Mouse (Mus musculus): ENCODE measurements around the gene Rhbdl2.

The Rhbdl2 gene

DNA sequence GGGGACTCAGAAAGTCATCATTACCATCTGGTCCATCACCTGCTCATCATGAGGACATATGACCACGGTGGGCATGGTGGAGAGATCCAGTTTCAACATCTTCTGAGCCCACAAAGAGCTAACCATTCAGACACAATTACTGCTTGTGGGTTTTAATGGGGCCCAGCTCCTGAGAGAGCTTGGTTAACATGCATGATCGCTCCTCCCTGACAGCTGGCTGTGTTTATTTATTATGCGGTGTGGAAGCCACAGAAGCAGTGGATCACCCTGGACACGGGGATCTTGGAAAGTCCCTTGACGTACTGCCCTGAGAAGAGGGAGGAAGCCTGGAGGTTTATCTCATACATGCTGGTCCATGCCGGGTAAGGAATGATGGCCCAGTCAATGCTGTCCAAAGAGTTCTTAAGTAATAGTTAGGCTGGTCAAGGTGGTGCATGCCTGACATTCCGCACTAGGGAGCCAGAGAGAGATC, 26.4 kb downstream of the Rhbdl2 start:
- DNase-seq (ENCODE audit: low spot score in 2 of 2), result no peak

DNA sequence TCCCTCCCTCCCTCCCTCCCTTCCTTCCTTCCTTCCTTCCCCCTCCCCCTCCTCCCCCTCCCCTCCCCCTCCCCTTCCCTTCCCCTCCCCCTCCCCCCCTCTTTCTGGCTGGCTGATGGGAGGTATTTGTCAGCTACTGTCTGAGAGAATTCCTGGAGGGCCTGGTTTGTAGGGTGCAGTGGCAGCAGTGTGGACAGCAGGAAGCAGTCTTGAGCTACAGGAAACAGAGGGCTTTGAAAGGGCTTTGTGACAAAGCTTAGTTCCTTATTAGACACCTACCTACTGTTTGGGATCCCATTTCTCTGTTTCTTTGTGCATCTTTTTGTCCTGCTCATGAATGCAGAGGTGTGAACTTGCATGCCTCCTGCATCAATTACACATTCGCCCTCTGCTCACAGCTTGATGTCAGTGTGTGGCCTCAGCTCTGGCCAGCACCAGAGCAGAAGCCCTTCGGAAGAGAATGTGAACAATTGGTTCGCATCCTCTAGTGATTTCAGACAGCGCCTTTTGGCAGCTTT, 31.5 kb downstream of the Rhbdl2 start:
- no peak for DNase-seq (ENCODE audit: low spot score in 2 of 2)

DNA sequence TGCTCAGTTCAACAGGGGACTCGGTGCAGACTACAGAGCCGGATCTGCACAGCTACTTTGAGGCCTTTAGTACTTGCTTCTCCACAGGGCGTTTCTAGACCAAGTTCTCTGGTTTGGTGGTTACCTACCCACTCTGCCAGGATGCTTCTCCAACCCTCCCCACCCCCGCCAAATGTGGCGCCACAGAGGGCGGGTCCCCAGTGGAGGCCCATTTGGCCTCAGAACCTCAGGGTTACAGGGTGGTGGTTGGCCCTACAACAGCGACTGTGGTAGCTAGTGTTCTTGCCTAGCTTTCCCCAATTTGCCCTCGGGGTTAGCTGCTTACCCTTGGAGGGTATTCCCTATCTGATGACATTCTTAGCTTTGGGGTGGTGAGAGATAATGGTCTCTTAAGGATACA, 54.5 kb downstream of the Rhbdl2 start:
- no peak for DNase-seq (ENCODE audit: low spot score in 2 of 2)

DNA sequence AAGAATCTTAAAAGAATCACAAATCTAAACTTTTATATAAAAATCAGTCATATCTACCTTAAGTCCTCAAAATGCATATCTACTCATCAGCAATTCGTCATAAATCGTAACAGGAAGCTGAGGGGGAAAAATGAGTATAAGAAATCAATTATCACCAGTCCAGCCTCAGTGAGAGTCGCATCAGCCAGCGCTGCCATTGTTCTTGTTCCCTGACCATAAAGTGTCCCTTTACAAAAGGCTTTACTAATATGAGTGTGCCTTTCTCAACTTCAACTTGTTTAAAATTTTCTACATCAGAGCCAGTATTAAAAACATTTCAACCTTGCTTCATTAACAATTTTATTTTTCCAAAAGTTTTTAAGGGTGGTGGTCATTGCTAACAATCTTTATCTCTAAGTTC, 69.2 kb downstream of the Rhbdl2 start:
- DNase-seq (ENCODE audit: low spot score in 2 of 2), result no peak

DNA sequence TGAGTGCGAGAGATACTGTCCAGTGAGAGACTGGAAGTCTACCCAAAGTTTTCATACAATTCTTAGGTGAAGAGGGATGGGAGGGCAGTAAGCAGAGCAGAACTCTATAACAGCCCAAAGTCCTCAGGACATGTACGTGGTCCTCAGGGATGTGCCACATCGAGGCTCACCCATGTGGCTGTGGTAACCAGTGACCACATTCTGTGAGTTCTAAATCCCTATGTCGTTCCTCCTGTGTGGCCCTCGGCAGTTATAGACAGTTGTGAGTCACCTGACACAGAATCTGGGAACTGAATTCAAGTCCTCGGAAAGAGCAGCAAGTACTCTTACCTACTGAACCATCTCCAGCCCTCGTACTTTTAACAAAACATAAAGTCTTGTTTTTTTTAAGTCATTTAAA, 70.4 kb downstream of the Rhbdl2 start:
- no peak for DNase-seq (ENCODE audit: low spot score in 2 of 2)

DNA sequence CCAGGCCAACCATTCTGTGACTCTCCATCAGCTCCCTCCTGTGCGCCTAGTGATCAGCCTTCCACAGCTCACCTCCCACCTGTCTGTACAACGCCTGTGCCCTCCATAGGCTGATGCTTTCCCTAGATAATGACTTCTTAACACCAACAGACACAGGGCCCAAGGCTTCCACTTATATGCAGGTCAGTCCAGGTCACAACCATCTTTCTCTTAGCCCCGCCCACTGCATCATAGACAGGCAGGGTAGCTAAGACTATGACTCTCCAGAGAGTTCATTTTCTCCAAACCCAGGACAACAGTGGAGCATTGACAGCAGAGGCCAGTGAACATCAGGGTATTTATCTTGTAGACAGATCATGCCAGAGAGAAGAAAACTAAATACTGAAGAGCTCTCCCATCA, 71.7 kb downstream of the Rhbdl2 start, which contains the start of gene 4933427I04Rik:
4933427I04Rik (plus strand) TSS at position 301 of the 400 bp plus-strand sequence.
- no peak for DNase-seq (ENCODE audit: low spot score in 2 of 2)

DNA sequence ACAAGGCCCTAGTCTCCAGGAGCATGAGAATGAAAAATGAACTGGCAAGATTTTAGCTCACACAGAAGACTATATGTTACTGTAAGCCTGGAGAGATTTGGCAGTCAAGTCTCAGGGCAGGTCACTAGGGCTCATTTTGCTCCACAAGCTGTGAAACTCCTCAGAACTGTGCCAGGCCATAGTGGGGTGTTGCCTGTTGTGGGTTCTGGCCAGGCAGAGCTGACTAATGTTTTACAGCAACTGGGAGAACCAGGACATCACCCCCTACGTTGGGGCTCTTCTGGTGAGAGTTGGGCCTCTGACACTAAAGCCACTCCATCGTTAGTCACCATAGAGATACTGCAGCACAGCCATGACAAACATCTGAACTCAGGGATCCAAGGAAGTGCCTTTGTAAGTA, 72.1 kb downstream of the Rhbdl2 start:
- DNase-seq (ENCODE audit: low spot score in 2 of 2), result no peak

DNA sequence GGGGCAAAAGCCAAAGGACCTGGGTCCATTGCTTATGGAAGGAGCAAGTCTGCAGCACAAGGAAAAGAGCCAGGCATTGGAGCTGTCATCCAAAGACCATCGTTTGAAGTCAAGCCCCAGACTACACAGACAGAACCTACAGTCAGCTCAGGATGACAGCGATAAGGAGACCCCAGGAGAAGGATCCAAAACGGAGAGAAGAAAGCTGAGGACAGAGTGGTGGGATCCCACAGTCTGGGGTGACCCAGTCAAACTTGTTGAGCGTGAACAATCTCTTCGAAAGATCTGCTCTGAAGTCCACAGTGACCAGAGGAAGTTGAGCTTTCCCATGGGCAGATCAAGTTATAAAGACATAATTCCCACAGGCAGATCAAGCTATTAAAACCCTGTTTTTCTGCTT, 72.9 kb downstream of the Rhbdl2 start:
- DNase-seq (ENCODE audit: low spot score in 2 of 2), result no peak

Measured in thymus, postnatal 10 days (tissue).